Mouse (Mus musculus) brain, embryonic 18.5 days (tissue): ENCODE measurements around the gene Prkce.

Experiments used
- DNase-seq: peaks from one replicate; pipeline ENCODE4 v3.0.0-alpha.2; 2012; ENCODE audit warnings: low read depth, low spot score

The Prkce gene

GRCm38 (mm10) chr17:86615592-86616291 lies 448.2 kb downstream of the Prkce start:
- no peak for DNase-seq

DNA sequence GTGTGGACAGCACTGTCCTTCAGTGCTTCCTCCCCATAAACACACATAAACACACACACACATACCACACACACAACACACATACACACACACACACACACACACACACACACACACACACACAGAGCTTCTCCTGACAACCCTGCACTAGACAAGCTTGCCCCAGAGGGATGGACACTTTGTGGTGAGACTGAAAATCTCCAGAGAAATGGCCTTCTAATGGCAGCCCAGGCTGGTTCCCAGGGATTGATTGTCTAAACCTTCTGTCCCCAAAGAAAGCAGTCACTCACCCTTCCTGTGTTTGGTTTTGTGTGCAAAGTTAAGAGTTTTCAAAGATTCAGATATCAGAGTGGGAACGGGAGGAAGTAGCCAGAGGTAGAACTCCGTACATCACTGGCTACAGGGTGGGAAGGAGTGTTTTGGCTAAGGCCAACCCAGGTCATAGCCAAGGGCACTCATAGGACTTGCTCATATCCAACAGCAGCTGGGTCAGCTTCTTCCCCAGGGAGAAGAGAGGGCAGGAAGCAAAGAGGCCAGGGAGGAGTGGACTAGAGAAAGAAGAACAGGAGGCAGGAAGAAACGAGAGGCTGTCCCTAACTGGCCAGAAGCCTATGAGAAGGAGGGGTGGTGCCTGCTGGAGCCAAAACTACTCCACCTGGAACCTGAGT lies 450.1 kb downstream of the Prkce start:
- no peak for DNase-seq

GRCm38 (mm10) chr17:86618431-86618861 lies 450.9 kb downstream of the Prkce start:
- no peak for DNase-seq

DNA sequence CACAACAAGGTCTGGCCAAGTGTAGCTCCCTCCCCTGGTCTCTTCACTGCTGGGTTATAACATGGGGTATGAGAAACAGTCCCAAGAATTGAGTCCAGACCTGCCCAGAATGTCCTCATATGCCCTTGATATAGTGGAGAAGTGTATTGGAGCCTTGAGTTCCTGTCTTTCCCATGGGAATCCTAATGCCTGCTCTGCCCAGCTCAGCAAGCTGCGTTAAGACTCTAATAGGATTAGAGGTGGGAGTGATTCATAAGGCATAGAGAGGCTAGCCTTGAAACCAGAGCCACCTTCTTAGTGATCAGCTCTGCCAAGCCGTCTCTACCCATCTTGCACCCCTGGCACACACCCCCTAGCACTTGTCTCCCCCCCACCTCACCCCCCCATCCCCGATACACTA lies 455.3 kb downstream of the Prkce start:
- no peak for DNase-seq

- DNase-seq, result no peak
Measured at GRCm38 (mm10) chr17:86626523-86626922, 458.9 kb downstream of the Prkce start.

- no peak for DNase-seq
Measured at GRCm38 (mm10) chr17:86633131-86633530, 465.5 kb downstream of the Prkce start.

GRCm38 (mm10) chr17:86637311-86637710 lies 469.7 kb downstream of the Prkce start:
- no peak for DNase-seq

DNA sequence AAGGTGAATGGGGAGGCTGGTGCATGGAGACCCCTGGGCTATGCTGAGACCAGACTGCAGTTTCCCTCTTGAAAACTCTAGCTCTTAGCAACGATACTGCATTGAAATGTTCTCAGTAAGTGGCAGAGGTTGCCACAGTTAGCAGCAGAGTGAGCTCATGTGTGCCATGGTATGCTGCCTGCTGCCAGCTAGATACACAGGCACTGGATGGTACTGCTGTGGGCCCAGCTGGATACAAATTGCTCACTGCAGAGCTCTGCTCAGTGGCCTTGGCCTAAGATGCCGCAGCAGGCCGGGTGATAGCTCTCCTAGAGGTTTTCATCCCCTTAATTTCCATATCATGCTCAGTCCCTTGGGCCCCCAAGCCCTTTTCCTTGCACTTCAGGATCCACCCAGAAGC lies 471.7 kb downstream of the Prkce start:
- DNase-seq, result no peak

DNA sequence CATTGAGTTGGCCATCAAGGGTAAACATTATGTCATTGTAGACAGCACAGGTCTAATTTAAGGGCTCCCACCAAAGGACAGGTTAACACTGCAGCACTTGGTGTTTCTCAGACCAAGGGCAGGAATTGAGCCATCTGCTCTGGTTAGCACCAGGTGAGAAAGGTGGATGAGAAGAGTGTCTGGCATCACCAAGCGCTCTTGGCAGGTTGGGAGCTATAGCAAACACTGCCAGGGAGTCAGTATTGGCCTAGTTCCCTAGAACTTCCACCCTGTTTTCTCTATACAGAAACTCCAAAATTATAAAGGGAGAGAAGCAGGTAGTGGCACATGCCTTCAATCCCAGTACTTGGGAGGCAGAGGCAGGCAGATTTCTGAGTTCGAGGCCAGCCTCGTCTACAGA lies 479.6 kb downstream of the Prkce start:
- DNase-seq, result no peak

DNA sequence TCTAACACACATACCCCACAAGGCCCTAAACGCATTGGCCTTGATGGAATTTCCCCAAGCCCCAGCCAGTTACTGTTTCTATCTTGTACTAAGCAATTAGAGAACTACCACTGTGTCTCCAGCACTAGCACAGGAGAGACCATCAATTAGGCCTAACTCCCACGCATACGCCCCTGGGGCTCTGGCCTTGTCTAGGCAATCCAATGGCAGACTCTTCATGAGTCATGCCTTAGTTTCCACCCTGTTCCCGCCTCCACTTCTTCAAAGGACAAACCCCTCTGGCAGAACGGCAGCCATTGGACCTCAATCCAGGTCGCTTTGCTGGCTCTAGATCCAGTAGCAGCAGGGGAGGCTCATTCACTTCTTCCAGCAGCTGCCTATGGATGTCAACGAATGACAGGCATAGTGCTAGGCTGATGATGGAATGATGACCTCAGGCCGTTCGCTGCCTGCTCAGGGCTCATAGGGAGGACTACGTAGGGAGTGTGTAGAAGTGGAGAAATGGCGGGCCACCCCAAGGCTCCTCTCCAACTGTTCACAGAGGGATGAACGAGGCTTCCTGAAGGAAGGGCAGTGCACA lies 481.4 kb downstream of the Prkce start:
- no peak for DNase-seq

- DNase-seq, result no peak
Measured at GRCm38 (mm10) chr17:86650241-86650640, 482.7 kb downstream of the Prkce start.

DNA sequence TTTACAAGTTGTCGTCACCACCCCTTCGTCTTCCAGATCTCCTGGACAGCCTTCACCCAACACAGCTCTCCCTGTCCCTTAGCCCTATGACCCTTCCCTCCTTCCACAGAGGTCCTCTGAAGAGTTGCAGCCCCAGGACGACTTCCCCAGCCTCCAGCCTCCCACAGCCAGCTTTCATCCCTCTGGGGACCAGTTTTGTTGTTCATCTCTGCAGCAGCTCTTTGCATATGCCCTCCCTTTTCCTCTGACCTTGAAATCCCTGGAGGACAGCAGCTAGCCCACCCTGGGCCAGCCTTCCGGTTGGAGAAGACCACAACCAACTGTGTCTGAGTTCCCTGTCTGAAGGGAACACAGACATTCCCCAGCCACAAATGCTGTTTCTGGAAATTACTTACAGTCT lies 483.5 kb downstream of the Prkce start:
- no peak for DNase-seq

DNA sequence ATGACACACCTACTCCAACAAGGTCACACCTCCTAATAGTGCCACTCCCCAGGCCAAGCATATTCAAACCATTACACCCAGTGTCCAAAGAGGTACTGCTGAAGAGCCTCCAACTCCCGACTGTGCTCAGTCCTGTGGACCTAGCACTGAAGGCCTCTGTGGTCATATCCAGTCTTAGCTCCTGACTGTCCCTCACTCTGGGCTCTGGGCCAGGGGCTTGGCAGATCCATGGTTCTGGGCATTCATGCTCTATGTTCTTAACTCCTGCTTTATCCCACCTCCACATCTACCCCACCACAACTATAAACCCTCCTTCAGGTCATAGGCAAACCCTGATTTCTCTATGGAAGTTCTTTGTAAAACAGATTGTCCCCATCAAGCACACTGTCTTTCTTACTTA lies 485.2 kb downstream of the Prkce start:
- no peak for DNase-seq

DNA sequence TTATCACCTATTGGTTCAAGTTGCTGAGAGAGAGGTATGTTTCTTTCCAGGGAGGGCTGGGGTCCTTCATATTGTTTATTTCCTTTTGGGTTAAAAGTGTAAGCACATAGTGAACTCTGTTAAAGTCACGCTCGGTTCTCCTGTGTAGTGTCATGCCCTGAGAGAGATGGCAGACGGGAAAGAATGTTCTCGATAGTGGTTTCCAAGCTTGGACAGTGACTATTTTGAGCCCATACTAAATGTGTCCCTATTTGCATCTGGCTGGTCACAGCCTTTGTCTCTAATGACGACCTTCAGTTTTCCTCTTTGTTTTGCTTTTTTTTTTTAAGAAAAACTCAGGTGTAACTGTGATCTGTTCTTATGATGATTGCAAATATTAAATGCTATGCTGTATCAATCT lies 488.8 kb downstream of the Prkce start:
- DNase-seq, result no peak

DNA sequence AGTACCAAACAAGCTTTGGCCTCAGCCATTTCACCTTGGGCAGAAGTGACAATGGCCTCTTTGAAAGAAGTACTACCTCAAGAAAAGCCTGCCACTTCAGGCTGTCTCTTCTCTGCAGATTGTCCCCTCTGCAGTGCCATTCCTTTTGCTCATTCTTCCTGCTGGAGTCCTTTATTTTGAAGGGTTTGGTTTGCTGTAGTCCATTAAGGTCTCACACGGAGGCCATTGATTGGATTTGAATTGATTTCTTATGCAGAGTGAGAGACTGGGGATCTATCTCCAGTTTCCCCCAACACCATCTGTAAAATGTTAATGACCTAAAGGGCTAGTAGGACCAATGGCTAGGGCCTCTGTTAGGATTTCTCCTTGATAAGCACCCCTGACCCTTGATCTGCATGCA lies 494.7 kb downstream of the Prkce start:
- no peak for DNase-seq

DNA sequence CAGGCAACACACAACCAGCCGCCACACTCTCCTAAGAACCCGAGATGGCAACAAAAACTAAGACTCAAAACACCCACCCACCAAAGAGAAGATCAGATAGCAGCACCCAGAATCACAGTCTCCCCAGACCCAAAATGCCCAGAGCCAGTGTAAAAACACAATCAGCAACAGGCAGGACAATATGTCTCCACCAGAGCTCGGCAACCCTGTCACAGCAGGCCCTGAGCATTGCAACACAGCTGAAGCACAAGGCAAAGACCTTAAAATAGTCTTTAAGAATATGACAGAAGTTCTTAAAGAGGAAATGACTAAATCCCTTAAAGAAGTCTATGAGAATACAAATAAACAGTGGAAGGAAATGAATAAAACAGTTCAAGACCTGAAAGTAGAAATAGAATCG lies 495.9 kb downstream of the Prkce start:
- DNase-seq, result no peak

DNA sequence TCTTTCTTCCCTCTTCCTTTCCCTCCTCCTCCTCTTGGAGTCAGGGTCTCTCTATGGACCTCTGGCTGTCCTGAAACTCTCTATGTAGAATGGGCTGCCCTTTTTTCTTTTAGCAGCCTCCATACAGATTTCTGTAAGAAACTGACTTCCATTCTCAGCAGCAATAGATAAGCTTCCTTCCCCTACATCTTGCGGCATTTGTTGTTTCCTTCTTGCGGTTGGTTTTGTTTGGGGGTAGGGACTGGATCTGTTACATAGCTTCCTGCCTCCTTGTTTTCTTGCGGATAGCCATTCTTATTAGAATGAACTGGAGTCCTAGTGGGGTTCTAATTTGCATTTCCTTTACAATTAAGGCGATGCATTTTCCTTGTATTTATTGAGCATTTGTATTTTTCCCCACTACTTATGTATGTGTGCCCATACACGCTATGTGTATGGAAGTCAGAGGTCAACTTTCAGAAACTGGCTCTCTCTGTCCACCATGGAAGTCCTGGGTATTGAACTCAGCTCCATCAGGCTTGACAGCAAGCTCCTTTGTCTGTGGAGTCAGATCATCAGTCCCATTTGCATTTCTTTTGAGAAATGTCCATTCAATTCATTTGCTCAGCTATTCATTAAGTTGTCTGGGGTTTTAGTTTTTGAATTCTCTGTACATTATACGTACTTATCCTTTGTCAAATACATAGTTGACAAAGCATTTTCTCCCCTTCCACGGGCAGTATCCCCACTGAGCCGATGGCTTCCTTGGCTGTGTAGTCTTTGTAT lies 500.4 kb downstream of the Prkce start:
- no peak for DNase-seq

DNA sequence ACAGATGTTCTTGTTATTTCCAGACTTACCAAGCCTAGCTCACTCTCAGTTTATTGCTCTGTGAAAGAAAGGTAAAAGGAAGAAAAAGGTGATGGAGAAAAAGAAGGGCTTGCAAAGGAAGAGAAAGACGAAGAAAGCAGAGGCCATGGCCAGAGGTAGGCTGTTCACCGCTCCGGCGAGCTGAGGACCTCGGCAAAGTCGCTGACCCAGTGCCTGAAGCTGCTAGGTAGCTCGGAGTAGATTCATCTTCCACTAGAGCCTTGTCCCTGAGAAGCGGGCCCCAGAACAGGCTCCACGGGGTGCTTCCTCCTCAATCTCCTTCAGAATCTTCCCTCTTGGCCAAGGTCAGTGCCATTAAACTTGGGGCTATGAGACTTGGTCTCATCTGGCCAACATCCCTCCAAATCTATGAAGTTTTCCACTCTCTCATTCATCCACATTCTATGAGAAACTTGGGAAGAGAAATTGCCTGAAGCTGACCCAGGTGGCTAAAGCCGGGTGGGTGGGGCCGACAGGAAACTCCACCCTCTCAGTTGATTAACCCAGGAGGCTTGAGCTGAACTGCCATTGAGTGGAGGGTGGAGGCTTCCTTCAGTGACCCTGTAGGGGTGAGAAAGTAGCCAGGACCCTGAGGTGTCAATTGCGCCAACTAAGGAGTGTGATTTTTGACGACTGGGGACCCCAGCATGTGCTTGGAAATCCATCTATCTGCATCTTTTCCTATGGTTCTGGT lies 502.2 kb downstream of the Prkce start:
- DNase-seq, result no peak

DNA sequence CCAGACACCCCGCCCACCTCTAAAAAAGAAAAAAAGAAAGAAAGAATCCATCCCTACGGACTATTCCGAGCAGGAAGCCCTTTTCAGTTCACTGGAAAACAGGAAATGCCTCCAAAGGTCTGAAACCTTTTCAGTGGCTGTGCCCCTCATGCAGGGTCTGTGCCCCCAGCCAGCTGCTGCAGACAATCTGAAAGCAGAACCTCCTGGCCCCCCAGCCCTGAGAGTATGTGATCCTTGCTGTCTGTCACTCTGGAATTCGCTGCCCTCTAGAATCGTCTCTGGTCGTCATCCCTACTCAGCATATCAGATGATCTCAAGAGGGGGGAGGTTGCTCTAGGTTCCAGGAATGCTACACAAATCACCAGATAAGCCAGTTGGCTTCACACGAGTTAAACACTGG lies 503.1 kb downstream of the Prkce start:
- DNase-seq, result no peak

DNA sequence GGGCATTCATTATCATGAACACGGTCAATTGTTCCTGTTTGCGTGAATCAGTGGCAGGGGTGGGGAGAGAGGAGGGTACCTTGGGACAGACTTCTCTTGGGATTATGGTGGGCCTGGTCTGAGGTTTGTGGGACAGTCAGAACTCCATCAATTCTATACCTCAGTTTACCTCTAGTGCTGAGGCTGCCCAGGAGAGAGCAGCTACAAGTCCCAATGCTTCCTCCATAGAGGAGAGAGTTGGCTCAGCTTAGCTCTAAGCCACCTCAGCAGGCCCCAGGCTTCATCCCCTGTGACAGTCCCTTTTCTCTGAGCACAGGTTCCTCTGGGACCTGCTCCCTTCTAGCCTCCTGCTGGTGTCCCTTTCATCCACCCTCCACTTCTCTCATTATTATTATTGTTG lies 507.4 kb downstream of the Prkce start:
- DNase-seq, result no peak

- no peak for DNase-seq
Measured at GRCm38 (mm10) chr17:86676336-86676735, 508.8 kb downstream of the Prkce start.

DNA sequence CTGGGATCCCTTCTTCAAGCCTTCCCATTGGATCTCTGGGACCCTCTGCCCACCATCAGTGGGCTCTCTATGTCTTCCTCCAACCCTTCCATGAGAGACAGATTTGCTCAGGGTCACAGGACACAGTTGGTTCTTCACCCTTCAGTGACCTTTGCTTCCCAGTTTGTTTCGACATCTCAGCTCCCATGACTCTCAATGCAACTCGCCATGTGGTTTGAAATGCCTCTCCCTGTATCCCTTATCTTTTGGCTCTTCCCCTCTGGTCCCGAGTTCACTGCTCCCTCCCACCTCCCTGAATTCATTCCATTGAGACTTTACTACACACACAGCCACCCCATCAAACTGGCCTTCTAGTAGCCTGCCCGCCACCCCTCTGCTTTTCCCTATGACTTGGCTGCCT lies 509.3 kb downstream of the Prkce start:
- no peak for DNase-seq
